Mouse (Mus musculus) fibroblast of lung, adult 2 months (primary cell): ENCODE data around the gene Hils1.
A peak's percentile ranks its signal among the peaks of the same experiment; 100 is the strongest.

ENCODE experiments used
- DNase-seq: peaks from one replicate; pipeline ENCODE4 v3.0.0-alpha.2; 2011; ENCODE audit warnings: low read depth

The Hils1 gene

GRCm38 (mm10) chr11:94988780-94989561 lies 21.6 kb downstream of the Hils1 start:
- DNase-seq, result peak; percentile 93

- DNase-seq, result peak; percentile 89
These were observed 22.2 kb downstream of the Hils1 start for GRCm38 (mm10) chr11:94989562-94990017.

GRCm38 (mm10) chr11:94990102-94990748 lies 22.8 kb downstream of the Hils1 start:
- DNase-seq, result no peak

- peak; percentile 77 for DNase-seq
These were observed 23.6 kb downstream of the Hils1 start, which contains the start of gene Ppp1r9b for GRCm38 (mm10) chr11:94990749-94991577. Ppp1r9b (plus strand) TSS chr11:94991035.

GRCm38 (mm10) chr11:94991641-94992479 lies 24.5 kb downstream of the Hils1 start:
- no peak for DNase-seq

- DNase-seq, result no peak
These were observed 25.0 kb downstream of the Hils1 start for GRCm38 (mm10) chr11:94992480-94992753.

GRCm38 (mm10) chr11:94992754-94993606 lies 25.6 kb downstream of the Hils1 start:
- DNase-seq, result no peak

- no peak for DNase-seq
These were observed 26.9 kb downstream of the Hils1 start for GRCm38 (mm10) chr11:94994208-94994814.

GRCm38 (mm10) chr11:94994947-94995772 lies 27.8 kb downstream of the Hils1 start:
- DNase-seq, result no peak

GRCm38 (mm10) chr11:94996101-94996500 lies 28.7 kb downstream of the Hils1 start:
- no peak for DNase-seq

GRCm38 (mm10) chr11:94996984-94997383 lies 29.6 kb downstream of the Hils1 start:
- DNase-seq, result no peak

- no peak for DNase-seq
These were observed 30.2 kb downstream of the Hils1 start for GRCm38 (mm10) chr11:94997596-94997995.

- no peak for DNase-seq
These were observed 30.7 kb downstream of the Hils1 start for GRCm38 (mm10) chr11:94998041-94998531.

- no peak for DNase-seq
These were observed 32.7 kb downstream of the Hils1 start for GRCm38 (mm10) chr11:95000128-95000527.

GRCm38 (mm10) chr11:95000548-95000947 lies 33.2 kb downstream of the Hils1 start:
- DNase-seq, result no peak

- DNase-seq, result no peak
These were observed 33.7 kb downstream of the Hils1 start for GRCm38 (mm10) chr11:95001058-95001457.

- DNase-seq, result no peak
These were observed 34.4 kb downstream of the Hils1 start for GRCm38 (mm10) chr11:95001584-95002347.

GRCm38 (mm10) chr11:95002705-95003104 lies 35.3 kb downstream of the Hils1 start:
- DNase-seq, result no peak
